Mouse (Mus musculus) lung, adult 10 weeks (tissue): ENCODE data around the gene Gm10401. TPM values are rescaled to one million over a fixed set of nuclear protein-coding genes. Genes with fewer than 3 reads are reported as not detected.

Experiments used
- polyA plus RNA-seq: library from polyadenylated mRNA; stranded (reverse); fragments of 350-450 nt; fragmentation: Illumina TruSeq; extraction: RNeasy Lipid Tissue Mini Kit (QIAGEN cat#74804); gene quantifications from one replicate; pipeline ENCODE4 v1.2.3, GENCODE M21; 2014; ENCODE audit warnings: low read depth, low replicate concordance; ENCODE audit not compliant: insufficient read depth

Gene Gm10401
- polyA plus RNA-seq, result not detected

DNA sequence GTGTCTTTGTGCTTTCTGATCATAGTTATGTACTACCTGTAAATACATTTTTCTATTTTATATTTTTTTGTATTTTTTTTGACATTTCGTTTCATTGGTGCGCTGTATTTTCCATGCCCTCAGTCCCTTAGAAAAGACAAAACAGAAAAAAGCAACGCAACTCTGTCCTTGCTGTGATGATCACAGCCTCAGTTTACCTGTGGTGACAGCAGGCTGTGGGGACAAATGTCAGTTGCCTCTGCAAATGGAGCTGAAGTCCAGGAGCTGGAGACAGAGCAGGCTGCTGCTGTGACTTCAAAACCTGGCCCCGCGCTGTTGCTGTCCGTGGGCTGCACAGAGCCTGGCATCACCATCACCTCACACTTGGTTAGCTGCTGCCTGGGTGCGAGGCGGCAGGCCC, at the start of gene Gm10401:
Gm10401 (minus strand) TSS at position 101 of the 400 bp plus-strand sequence.

DNA sequence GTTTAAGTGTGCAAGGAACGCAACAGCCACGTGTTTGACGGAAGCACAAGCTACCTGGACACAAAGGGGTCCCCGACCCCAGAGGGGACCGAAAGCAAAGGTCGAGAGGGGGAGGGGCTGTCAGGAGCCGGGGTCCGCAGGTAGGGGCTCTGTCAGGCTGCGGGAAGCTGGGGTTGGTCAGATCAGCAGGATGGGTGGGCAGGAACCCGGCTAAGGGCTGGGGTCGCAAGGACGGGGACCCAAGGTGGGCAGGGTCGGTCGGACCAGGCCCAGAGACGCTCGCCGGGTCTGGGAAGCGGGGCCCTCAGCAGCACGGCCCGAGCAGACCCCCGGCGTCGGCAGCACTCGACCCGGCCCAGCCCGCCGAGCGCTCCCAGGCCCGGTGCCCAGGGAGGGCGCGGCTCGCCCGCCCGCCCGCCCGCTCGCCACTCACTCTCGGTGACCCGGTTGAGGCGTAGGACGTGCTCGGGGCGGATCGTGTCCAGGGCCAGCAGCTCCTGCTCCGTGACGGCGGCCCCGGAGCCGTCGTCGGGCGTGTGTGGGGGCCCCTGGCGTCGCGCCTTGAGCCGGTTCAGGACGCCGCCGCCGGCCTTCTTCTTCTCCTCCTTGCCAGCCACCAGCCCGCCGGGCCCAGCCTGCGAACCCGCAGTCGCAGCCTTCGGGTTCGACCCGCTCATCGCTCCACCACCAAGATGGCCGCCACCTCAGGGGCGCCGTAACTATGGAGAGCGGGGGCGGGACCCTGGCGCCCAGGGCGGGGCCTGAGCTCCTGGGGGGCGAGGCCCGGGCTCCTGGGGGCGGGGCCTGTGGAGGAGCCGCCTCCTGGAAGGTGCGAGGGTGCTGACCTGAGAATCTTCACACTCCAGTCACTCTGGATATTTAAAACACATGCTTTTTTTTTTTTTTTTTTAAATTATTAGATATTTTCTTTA, 36.4 kb upstream of the Gm10401 start, which contains the start of gene Unc119b:
Unc119b (minus strand) TSS at position 742 of the 932 bp plus-strand sequence.

DNA sequence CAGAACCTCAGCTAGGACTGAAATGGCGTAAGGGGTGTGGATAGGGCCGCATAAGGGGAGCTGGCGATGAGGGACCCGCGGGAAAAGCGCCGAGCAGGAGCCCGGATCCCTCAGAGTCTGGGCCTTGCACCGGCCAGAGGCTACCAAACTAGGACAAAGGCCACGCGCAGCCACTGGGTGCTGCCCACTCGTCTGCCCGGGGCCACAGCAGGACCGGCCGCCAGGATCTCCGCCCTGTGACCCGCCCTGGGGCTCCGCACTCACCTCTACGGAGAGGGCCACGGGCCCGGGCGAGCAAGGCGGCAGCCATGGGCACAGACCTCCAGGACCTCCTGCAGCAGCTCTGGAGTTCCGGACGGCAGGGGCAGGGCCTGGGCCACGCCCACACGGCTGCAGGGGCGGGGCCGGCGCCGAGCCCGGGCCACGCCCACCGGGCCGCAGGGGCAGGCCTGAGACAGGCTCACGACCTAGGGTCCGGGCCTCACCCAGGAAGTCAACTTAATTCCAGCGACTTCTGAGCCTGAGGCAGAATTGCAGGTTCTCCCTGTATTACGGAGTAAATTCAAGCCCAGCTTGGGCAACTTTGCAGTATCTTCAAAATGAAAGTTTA, 21.0 kb upstream of the Gm10401 start, which contains the start of gene Acads:
Acads (minus strand) TSS at position 386 of the 610 bp plus-strand sequence.

Other genes starting within 250 kb of the Gm10401 start
- gene 4930519G04Rik, start 244.6 kb downstream of the Gm10401 start, polyA plus RNA-seq, result not detected
- not detected for gene Gm9936, start 239.6 kb downstream of the Gm10401 start, polyA plus RNA-seq
- 23.5 TPM for gene Oasl2, start 201.4 kb downstream of the Gm10401 start, polyA plus RNA-seq
- 1.5 TPM for gene Oasl1, start 175.1 kb downstream of the Gm10401 start, polyA plus RNA-seq
- 18.9 TPM for gene 2210016L21Rik, start 156.1 kb downstream of the Gm10401 start, polyA plus RNA-seq
- gene Hnf1a, start 127.2 kb downstream of the Gm10401 start, polyA plus RNA-seq, result not detected
- gene Sppl3, start 87.2 kb downstream of the Gm10401 start, polyA plus RNA-seq, result 31.4 TPM
- gene Acads, start 21.1 kb upstream of the Gm10401 start, polyA plus RNA-seq, result 28.8 TPM
- 24.9 TPM for gene Unc119b, start 36.7 kb upstream of the Gm10401 start, polyA plus RNA-seq
- 39.2 TPM for gene Mlec, start 59.9 kb upstream of the Gm10401 start, polyA plus RNA-seq
- 2.7 TPM for gene Cabp1, start 96.1 kb upstream of the Gm10401 start, polyA plus RNA-seq
- 94.8 TPM for gene Pop5, start 137.5 kb upstream of the Gm10401 start, polyA plus RNA-seq
- 74.2 TPM for gene Rnf10, start 174.6 kb upstream of the Gm10401 start, polyA plus RNA-seq
- gene Coq5, start 181.4 kb upstream of the Gm10401 start, polyA plus RNA-seq, result 12.6 TPM
- 523 TPM for gene Dynll1, start 202.7 kb upstream of the Gm10401 start, polyA plus RNA-seq
- gene Srsf9, start 228.9 kb upstream of the Gm10401 start, polyA plus RNA-seq, result 47.7 TPM
- 14.7 TPM for gene Gatc, start 242.9 kb upstream of the Gm10401 start, polyA plus RNA-seq
- gene Triap1, start 242.9 kb upstream of the Gm10401 start, polyA plus RNA-seq, result 40.8 TPM